ENCODE assay signal across 18 mouse cellular contexts in the genomic region with DNA sequence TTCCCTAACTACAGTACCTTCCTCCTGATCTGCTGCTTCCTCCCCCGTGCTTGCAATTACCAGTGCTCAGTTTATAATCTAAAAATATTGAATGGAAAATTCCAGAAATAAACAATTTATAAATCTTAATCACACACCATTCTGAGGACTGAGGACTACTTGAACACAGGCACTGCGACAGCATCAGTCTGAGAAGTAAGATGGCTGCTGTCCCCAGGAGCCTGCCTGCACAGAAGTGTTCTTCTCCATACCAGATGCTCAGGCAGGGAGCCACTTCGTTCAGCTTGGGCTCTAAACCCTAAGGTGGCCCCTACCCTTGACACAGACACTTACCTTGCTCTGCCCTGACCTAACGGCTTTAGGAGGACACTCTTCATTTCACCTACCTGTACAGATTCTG. TPM values are rescaled to one million over a fixed set of nuclear protein-coding genes. Genes with fewer than 3 reads are reported as not detected.
"Had no signal": no experiment of that assay in that cellular context is flagged by ENCODE, and none has a peak within 500 bp of the region (broad histone marks: within the 10 kb centered on the region; RNA-seq: fewer than 3 reads in every experiment).

No protein-coding gene starts in this region.

- DNase-seq: liver, postnatal 0 days; lung, adult 2 months; lung, postnatal 14 days; lung, postnatal 36 days; right cerebral cortex, postnatal 14 days; thymus, adult 2 months; thymus, postnatal 25 days; thymus, postnatal 4 days had no signal

- H3K36me3 ChIP-seq: lung, embryonic 15.5 days; midbrain, embryonic 13.5 days; midbrain, embryonic 15.5 days; neural tube, embryonic 12.5 days; stomach, embryonic 15.5 days had no signal

- H3K4me1 ChIP-seq: midbrain, embryonic 13.5 days; midbrain, embryonic 15.5 days; neural tube, embryonic 12.5 days; stomach, embryonic 15.5 days had no signal

- H3K27me3 ChIP-seq: lung, embryonic 15.5 days; midbrain, embryonic 13.5 days; midbrain, embryonic 15.5 days; neural tube, embryonic 12.5 days; stomach, embryonic 15.5 days had no signal

- H3K27ac ChIP-seq: lung, embryonic 15.5 days; macrophage; midbrain, embryonic 13.5 days; midbrain, embryonic 15.5 days; neural tube, embryonic 12.5 days; stomach, embryonic 15.5 days; stomach, postnatal 0 days had no signal

- ATAC-seq: lung, postnatal 0 days; midbrain, embryonic 13.5 days; midbrain, embryonic 15.5 days had no signal

- H3K9ac ChIP-seq: liver, postnatal 0 days; lung, embryonic 15.5 days; midbrain, embryonic 13.5 days; midbrain, embryonic 15.5 days; neural tube, embryonic 12.5 days; stomach, embryonic 15.5 days had no signal

- H3K9me3 ChIP-seq: lung, embryonic 15.5 days; midbrain, embryonic 13.5 days; midbrain, embryonic 15.5 days; neural tube, embryonic 12.5 days; stomach, embryonic 15.5 days had no signal

- H3K4me3 ChIP-seq: lung, embryonic 15.5 days; midbrain, embryonic 13.5 days; midbrain, embryonic 15.5 days; neural tube, embryonic 12.5 days; stomach, embryonic 15.5 days had no signal

RNA-seq across cellular contexts. Expression of a gene that starts 47.9 kb away (rescaled TPM):
- total RNA-seq: monocyte, adult 5-6 weeks; neutrophil, adult 5-6 weeks had no signal
- polyA plus RNA-seq: macrophage had no signal
